Mouse (Mus musculus) hindbrain, embryonic 10.5 days (tissue): ENCODE results near the gene Cry2. TPM values are rescaled to one million over a fixed set of nuclear protein-coding genes. Genes with fewer than 3 reads are reported as not detected.

Experiments
- DNase-seq: peaks from one replicate; pipeline ENCODE4 v3.0.0-alpha.2; 2017; ENCODE audit warnings: low spot score
- H3K27ac ChIP-seq: fragments of 300-500 bp; sonication (generic); 2 replicates; pipeline ENCODE4 v1.5.1; 2016; ENCODE audit warnings: mild to moderate bottlenecking, moderate library complexity
- H3K27me3 ChIP-seq: fragments of 300-500 bp; sonication (generic); 2 replicates; pipeline ENCODE4 v1.6.1; 2016; ENCODE audit warnings: mild to moderate bottlenecking; ENCODE audit not compliant: poor library complexity, insufficient read depth, severe bottlenecking
- H3K36me3 ChIP-seq: fragments of 300-500 bp; sonication (generic); 2 replicates; pipeline ENCODE4 v1.6.1; 2016; ENCODE audit warnings: mild to moderate bottlenecking, moderate library complexity
- H3K4me1 ChIP-seq: fragments of 300-500 bp; sonication (generic); replicated peaks from 2 replicates; pipeline ENCODE4 v1.6.1; 2016; ENCODE audit warnings: mild to moderate bottlenecking
- H3K4me3 ChIP-seq: fragments of 300-500 bp; sonication (generic); 2 replicates; pipeline ENCODE4 v1.5.1; 2016; ENCODE audit warnings: mild to moderate bottlenecking, moderate library complexity
- H3K9me3 ChIP-seq: fragments of 300-500 bp; sonication (generic); 2 replicates; pipeline ENCODE4 v1.6.1; 2016; ENCODE audit warnings: mild to moderate bottlenecking, moderate library complexity
- WGBS: fragments of 180-500 bp; shearing (Covaris S2); methylation state at CpG from one replicate; pipeline ENCODE4 v1.1.7; 2016; 5-methylcytosine and 5-hydroxymethylcytosine counted together
- polyA plus RNA-seq: library from polyadenylated mRNA; unstranded; fragments of >200 nt; fragmentation: Nextera tagmentation; extraction: Ambion mirVana; gene quantifications from 2 replicates; pipeline ENCODE4 v1.2.1, GENCODE M21; 2016

The Cry2 gene
- polyA plus RNA-seq, 1 experiment from 2014 or later = 31.7 TPM

DNA sequence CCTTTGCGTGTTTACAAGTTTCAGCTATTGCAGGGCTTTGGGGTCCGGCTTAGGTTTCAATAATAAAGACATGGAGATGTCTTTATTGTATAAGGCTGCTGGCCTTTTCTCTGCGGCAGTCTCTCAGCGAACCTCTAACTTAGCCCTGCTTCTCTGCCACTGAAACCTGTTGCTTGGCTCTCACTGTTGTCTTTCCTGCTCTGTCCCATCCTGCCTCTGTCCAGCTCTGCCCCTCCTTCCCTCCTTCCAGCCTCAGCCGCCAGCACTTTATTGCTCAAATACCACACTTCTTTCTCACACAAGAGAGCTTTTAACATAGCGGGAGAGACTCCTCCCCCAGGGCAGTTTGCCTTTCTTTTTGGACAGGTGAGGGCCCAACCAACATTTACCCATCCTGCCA is 6.6 kb upstream of the Cry2 start:
- 71% methylated on average over 6 of the region's 6 CpGs for WGBS
- H3K27me3 ChIP-seq = peaks cover 2% of the 10 kb centered on the region; the same call in 1 of the 2 replicates
- no peak for DNase-seq
- no peak overlapping the region for H3K27ac ChIP-seq
- no peak overlapping the region for H3K4me3 ChIP-seq
- H3K36me3 ChIP-seq = no peaks in the 10 kb centered on the region
- H3K4me1 ChIP-seq = peaks cover 12% of the 10 kb centered on the region
- H3K9me3 ChIP-seq = no peaks in the 10 kb centered on the region

DNA sequence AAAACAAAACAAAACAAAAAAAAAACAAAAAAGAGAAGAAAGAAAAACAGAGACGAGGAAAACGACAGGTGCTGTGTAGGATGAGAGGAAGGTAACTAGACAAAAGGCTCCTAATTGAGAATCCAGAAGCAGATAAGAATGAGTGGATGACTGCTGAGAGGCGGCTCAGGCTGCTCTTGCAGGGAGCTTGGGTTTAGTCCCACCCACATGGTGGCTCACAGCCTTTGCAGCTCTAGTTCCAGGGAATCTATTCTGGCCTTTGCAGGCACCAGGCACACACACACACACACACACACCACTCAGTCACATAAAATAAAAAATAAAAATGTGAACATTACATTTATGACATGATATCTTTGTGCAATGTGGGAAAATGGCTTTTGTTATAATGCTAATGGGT is 4.7 kb upstream of the Cry2 start:
- H3K27me3 ChIP-seq = peaks cover 9% of the 10 kb centered on the region; the same call in 1 of the 2 replicates
- no peak overlapping the region for H3K27ac ChIP-seq
- DNase-seq = no peak
- peaks cover 19% of the 10 kb centered on the region; the same call in 1 of the 2 replicates for H3K4me1 ChIP-seq
- H3K36me3 ChIP-seq = no peaks in the 10 kb centered on the region
- H3K4me3 ChIP-seq = no peak overlapping the region
- H3K9me3 ChIP-seq = no peaks in the 10 kb centered on the region
- WGBS = 65% methylated on average over 3 of the region's 3 CpGs

DNA sequence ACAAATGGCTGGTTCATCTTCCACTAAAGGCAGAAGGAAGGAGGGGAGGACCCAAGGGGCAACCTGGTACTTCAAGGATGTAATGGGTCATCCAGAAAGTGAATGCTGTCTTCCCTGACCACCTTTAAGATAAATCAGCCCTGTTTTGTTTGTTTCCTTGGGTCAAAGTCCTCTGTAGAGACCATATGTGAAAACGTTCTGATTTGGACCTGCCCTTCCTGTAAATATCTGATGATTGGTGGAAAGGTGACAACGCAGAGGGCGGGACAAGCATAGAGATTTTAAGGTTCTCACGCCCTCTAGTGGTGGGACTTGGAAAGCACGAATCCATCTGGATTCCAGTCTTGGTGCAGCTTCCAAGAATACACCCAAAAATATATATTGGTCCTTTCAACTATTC is 4.0 kb upstream of the Cry2 start:
- Histone ChIP-seq H3K27me3 (peaks cover 9% of the 10 kb centered on the region; the same call in 1 of the 2 replicates), H3K4me1 (peaks cover 26% of the 10 kb centered on the region), H3K36me3 (no peaks in the 10 kb centered on the region), H3K27ac (0 out of 2 replicates have a peak overlapping the region, but pooled peaks have one; percentile 2), H3K4me3 (no peak overlapping the region), H3K9me3 (no peaks in the 10 kb centered on the region)
- peak; percentile 82 for DNase-seq
- under 1% methylated on average over 5 of the region's 5 CpGs for WGBS

DNA sequence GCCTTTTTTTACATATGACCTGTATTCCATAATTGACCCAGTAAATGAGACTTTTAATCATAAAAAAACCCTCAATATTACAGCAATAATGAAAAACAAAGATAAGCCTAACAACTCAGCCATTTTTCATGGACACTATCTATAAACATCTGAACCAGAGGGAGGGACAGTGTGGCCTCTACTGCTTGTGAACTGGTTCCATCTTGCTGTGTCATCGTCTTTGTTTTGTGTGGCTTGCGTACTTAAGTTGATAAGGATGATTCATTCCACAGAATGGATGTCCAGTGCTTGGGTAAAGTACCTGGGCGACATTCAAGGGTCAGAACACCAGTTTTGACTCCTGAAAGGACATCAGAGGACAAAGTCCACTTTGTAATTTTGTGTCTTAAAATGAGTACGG is 3.5 kb upstream of the Cry2 start:
- Histone ChIP-seq H3K4me3 (no peak overlapping the region), H3K27me3 (peaks cover 9% of the 10 kb centered on the region; the same call in 1 of the 2 replicates), H3K9me3 (no peaks in the 10 kb centered on the region), H3K36me3 (no peaks in the 10 kb centered on the region), H3K27ac (0 out of 2 replicates have a peak overlapping the region, but pooled peaks have one; percentile 2), H3K4me1 (peaks cover 28% of the 10 kb centered on the region)
- WGBS = 82% methylated on average over 4 of the region's 4 CpGs
- DNase-seq = no peak

DNA sequence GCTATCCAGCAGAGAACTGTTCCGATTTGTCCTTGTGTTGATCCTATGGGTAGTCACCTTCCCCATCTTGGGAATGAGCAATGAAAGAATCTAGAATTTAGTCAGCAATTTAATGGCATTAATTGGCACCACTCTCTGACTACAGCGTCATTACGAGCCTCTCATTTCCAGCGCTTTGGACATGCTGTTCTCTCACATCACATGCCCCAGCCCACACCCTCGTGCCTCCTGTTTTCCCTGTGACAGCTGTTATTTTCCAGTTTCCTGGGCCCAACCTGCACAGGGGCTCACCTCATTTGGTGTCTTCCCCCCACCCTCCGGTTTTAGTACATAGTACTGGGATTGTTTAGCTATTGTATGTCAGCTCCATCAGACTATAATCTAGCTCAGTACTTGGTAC is 1.2 kb upstream of the Cry2 start:
- H3K4me1 ChIP-seq = peaks cover 49% of the 10 kb centered on the region
- peak overlapping the region; percentile 95; the same call in 1 of the 2 replicates for H3K4me3 ChIP-seq
- WGBS = 70% methylated on average over 6 of the region's 6 CpGs
- no peaks in the 10 kb centered on the region for H3K36me3 ChIP-seq
- no peak overlapping the region for H3K27ac ChIP-seq
- H3K9me3 ChIP-seq = no peaks in the 10 kb centered on the region
- DNase-seq = no peak
- H3K27me3 ChIP-seq = peaks cover 9% of the 10 kb centered on the region; the same call in 1 of the 2 replicates

DNA sequence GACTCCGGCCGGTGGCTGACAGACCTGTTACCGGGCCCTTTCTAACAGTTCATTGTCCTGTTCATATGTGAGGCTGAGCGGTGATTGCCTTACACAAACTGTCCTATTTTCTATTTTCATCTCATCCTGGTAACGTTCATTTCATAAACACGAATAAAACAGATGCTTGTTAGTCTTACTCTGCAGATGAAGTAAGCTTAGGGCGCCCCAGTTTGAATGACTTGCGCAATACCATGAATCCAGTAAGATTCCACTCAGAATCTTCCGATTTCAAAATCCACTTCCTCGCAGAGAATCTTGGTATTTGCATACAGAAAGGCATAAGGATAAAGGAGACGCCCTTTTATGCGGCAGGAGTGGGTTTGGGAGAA is 517 bp upstream of the Cry2 start:
- Histone ChIP-seq H3K4me1 (peaks cover 55% of the 10 kb centered on the region), H3K36me3 (no peaks in the 10 kb centered on the region), H3K27ac (peak overlapping the region; percentile 84), H3K9me3 (no peaks in the 10 kb centered on the region), H3K27me3 (peaks cover 9% of the 10 kb centered on the region; the same call in 1 of the 2 replicates), H3K4me3 (peak overlapping the region; percentile 95)
- DNase-seq = no peak
- 11% methylated on average over 12 of the region's 12 CpGs for WGBS

DNA sequence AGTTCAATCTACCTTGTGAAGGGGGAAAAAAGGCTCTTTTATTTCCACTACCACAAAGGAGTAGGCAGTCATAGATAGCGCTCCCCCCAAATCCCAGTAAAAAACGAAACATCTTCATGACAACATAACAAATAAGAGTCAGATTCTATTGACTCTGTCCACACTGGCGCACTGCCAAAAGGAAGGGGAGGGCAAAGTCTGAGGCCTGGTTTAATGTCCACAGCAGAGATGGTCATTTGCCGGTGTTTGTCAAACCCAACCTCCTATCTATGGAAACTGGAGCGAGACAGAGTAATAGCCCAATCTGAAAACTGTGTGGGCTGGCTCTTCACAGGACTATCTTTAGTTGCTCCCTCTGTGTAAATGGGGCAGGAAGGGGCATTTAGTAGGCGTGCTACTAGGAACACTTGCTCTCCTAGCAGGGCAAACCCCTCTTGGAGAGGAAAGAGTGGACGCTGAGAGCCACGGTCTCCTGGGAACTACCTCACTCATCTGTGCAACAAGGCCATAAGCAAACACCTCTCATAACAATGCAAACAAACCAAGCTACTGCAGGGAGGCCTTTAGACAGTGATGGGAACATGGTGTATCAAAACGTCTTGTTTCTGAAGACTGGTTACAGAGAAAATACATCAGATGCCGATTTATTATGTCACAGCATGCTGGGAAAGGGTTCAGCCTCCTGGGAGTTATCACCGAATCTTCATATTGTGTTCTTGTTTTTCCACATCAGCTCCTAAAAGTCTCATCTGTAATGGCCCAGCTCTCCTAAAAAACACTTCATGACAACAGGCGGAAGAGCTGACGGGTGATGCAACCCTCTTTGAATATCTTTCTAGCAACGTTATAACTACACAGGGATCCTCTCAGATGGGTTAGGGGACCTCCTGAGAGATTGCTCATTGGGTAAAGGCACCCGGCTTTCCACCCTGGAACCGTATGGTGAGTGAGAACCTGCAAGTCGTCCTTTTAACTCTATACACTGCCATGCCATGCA is 1.2 kb downstream of the Cry2 start:
- peak overlapping the region; percentile 91 for H3K27ac ChIP-seq
- H3K4me1 ChIP-seq = peaks cover 70% of the 10 kb centered on the region
- DNase-seq = no peak

DNA sequence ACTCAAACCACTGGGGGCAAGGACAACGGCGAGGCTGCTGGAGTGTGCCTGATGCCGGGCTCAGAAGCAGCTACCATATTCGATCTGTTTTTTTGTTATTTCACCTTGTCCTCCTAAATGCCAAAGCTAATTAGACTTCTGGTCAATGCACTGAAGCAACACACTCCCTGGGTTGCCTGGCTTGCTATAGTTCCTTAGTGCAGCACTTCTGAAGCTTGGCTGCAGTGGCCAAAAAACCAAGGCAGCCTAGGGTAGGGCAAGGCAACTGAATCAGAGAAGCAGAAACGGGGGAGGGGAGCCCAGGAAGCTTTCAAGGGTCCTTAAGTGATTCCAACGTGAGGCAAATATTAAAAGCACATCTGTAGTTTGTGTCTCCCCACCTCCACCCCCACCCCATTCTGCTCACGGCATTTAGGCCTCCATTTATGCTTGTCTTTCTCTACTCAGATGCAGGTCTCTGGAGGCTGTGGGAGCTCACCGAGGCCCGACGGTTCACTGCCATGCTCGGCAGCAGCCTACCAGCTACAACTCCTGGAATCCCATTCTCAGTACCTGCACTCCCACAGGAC is 2.1 kb downstream of the Cry2 start:
- Histone ChIP-seq H3K27me3 (peaks cover 9% of the 10 kb centered on the region; the same call in 1 of the 2 replicates), H3K36me3 (peaks cover 1% of the 10 kb centered on the region; the same call in 1 of the 2 replicates), H3K27ac (peak overlapping the region; percentile 80), H3K9me3 (no peaks in the 10 kb centered on the region), H3K4me1 (peaks cover 77% of the 10 kb centered on the region), H3K4me3 (peak overlapping the region; percentile 95)
- no peak for DNase-seq
- 36% methylated on average over 11 of the region's 11 CpGs for WGBS

More for the DNA sequence above, 1.2 kb downstream of the Cry2 start:
- Histone ChIP-seq H3K9me3 (no peaks in the 10 kb centered on the region), H3K27me3 (peaks cover 9% of the 10 kb centered on the region; the same call in 1 of the 2 replicates), H3K4me3 (peak overlapping the region; percentile 95), H3K36me3 (no peaks in the 10 kb centered on the region)
- WGBS = 48% methylated on average over 17 of the region's 17 CpGs

DNA sequence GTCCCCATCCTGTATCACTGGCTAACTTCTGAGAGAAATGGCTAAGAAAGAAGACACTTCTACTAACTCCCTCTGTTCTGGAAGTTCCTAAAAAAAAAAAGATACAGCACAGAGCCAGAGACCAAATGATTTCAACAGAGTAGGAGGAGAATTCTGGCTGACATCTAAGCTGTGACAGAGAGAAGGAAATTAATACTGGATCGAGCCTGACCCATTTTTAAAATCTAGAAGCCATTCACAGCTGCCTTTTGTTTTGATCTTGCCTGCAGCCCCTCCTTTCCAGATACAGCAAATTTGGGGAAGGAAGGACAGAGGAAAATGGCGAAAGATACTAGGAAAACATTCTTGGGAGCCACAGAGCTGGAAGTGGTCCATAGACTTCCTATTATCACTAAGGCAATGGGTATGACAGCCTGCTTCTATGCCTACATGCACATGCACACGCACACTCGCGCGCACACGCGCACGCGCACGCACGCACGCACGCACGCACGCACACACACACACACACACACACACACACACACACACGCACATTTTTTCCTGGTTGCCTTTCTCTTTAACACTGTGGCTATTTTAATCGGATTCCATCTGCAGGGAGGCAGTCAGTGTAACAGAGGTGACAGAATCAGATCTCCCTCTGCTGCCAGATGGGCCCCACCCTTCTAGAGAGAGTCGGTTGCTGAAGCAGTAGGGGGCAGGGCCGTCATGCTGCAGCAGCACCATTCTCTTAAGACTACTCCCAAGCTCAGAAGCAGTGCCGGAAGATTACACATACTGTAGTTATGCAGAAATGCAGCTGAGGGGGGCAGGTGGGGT is 2.9 kb downstream of the Cry2 start:
- no peak for DNase-seq
- H3K9me3 ChIP-seq = no peaks in the 10 kb centered on the region
- 67% methylated on average over 21 of the region's 21 CpGs for WGBS
- H3K4me1 ChIP-seq = peaks cover 85% of the 10 kb centered on the region
- peak overlapping the region; percentile 80 for H3K27ac ChIP-seq
- H3K36me3 ChIP-seq = peaks cover 9% of the 10 kb centered on the region
- H3K27me3 ChIP-seq = peaks cover 9% of the 10 kb centered on the region; the same call in 1 of the 2 replicates
- peak overlapping the region; percentile 95 for H3K4me3 ChIP-seq

DNA sequence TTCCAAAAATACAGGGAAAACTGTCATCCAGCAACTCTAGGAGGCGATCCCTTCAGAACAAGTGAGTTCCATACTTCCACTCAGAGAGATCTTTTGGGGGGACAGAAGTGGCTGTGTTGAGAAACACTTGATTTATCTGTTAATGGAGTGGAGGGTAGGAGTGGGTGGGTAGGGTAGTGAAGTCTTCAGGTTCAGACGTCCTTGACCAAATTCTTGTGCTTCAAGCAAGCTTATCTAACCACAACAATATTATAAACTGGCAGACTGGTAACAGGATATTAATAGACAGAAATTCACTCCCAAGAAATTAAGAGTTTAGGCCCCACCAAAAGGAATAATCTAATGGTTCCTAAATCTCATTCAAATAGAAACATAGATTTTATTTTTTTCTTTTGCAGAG is 3.8 kb downstream of the Cry2 start:
- 0 out of 2 replicates have a peak, but pooled peaks cover 4% of the 10 kb centered on the region for H3K27me3 ChIP-seq
- no peaks in the 10 kb centered on the region for H3K9me3 ChIP-seq
- 0 out of 2 replicates have a peak overlapping the region, but pooled peaks have one; percentile 53 for H3K27ac ChIP-seq
- 90% methylated on average over 2 of the region's 2 CpGs for WGBS
- no peak overlapping the region for H3K4me3 ChIP-seq
- DNase-seq = no peak
- peaks cover 13% of the 10 kb centered on the region for H3K36me3 ChIP-seq
- H3K4me1 ChIP-seq = peaks cover 92% of the 10 kb centered on the region

DNA sequence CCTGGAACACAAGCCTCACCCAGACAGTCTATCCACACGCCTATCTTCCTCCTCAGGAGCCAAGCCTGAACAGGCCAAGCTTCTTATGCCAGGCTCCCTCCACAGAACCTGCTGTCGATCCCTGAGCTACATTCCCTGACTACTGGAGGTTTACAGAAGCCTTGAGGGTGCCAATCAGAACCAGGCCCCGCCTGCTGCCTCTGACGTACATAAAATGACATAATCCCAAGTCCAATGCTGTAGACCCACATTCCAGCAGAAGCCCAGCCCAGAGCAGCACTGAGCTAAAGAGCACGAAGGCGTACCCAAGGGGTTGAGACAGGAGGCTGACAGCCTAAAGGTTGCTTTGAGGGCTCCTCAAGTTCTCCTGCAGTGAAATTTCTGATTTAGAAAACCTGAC is 6.0 kb downstream of the Cry2 start:
- Histone ChIP-seq H3K27me3 (no peaks in the 10 kb centered on the region), H3K36me3 (peaks cover 34% of the 10 kb centered on the region), H3K9me3 (no peaks in the 10 kb centered on the region), H3K4me1 (peaks cover 97% of the 10 kb centered on the region), H3K4me3 (no peak overlapping the region), H3K27ac (no peak overlapping the region)
- WGBS = 71% methylated on average over 6 of the region's 6 CpGs
- DNase-seq = no peak

DNA sequence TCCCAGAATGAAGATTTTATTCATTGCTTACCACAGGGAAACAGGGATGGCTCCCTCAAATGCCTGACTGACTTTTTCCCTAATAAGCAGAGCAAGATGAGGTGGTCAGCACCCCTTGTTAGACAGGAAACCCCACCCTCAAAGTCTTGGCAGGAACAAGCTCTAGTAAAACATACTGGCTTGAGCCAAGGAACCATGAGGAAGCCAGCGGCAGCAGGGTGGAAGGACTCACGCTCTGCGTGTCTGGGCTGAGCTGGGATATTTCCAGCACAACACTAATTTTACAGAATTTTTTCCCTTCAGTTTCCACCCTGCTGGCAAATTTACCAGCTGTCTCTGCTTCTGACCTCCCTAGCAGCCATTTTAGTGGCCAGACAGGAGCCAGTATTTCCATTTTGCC is 7.4 kb downstream of the Cry2 start:
- no peak for DNase-seq
- 92% methylated on average over 3 of the region's 3 CpGs for WGBS
- Histone ChIP-seq H3K27me3 (no peaks in the 10 kb centered on the region), H3K4me3 (no peak overlapping the region), H3K9me3 (no peaks in the 10 kb centered on the region), H3K4me1 (peaks cover 87% of the 10 kb centered on the region), H3K27ac (peak overlapping the region; percentile 88), H3K36me3 (peaks cover 49% of the 10 kb centered on the region)
